Mouse (Mus musculus): ENCODE data around the gene Zbtb12.

DNA sequence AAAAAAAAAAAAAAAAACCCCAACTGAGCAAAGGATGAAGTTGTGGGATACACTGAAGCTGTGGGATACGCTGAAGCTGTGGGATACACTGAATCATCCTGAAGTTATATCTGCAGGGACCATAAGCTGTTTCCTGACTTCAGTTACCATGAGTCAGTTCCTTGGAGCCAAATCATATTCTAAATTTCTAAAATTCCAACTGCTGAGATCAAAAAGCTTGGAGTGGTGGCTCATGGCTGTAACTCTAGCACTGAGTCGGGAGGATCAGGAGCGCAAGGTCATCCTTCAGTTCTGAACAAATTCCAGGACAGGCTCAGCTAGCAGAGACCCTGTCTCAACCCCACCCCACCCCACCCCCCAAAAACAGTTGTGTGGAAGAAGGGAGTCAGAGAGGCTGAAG lies 6.3 kb downstream of the Zbtb12 start:
- TF ChIP-seq EP300 (IDR thresholded peaks at IDR 0.05; ENCODE audit: low read depth) (no peak), CTCF (IDR thresholded peaks at IDR 0.05; ENCODE audit: low read depth) (no peak)

All from liver, postnatal 0 days (tissue).